Mouse (Mus musculus): ENCODE measurements around the gene Maf.

Gene Maf

DNA sequence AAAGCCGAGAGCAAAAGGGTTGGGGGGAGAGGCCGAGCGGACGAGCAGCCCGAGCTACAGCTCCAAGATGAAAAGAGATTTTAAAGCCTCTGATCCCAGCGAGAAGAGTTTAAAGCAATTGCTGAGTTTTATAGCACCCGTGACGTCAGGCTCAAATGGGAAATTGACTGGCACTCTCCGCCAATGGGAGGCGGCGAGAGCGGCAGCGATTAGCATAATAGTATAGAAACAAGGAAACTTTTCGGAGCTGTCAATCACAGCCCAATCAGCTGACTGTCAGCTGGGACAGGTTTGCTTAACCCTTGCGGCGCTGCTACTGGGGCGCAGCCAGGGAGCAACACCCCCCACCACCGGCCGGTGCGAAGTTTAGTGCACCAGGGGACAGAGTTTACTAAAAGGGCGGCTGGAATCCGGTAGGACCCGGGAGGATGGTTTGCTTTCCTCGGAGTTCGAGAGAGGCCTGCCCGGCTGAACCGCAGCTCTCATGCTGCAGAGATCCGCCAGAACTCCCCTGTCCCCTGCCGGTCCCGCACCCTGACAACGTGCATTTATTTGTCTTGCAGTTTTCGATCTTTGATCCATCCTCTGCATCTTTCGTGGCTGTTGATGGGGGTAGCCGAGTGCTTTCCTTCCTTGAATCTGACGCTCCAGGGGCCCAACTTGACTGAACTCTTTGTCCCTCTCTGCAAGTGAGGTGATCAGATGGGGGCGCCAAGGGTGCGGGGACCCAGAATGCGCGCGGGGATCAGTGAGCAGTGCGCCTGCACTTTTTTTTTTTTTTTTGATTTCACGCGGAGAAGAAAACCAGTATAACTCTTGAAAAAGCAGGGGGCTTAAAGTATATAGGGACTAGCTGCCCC, at the start of gene Maf:
Maf (minus strand) TSS at position 64 of the 860 bp plus-strand sequence.
- in situ Hi-C loops (cut with MboI, MseI), result loop anchor here (5.0 kb wide), 6 partner anchors 311 to 936 kb away; no protein-coding TSS in a partner anchor

GRCm38 (mm10) chr8:115756965-115757364, 49.4 kb upstream of the Maf start:
- in situ Hi-C loops (cut with MboI, MseI), result loop anchor here in 1 of 2 experiments (10.0 kb wide), 1 partner anchor 1922 kb away; no protein-coding TSS in a partner anchor

DNA sequence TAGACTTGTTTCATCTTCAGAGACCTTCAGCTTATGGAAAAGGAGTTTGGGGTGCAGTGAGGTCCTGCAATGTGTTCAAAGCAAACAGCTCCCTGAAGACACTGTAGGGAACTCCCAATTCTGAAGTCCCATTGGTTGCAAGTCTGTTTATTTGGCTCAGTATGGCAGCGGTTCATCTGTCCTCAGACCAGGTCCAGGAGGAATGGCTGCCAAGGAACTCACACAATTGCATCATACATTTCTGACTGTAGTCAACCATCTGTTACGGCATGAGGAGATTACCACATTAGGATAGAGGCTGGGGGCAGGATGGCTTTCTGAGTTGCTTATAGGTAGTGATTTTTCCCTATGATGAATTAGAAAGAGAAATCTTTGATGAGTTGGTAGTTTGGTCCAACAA, 48.4 kb upstream of the Maf start:
- in situ Hi-C loops (cut with MboI, MseI), result loop anchor here in 1 of 2 experiments (10.0 kb wide), 1 partner anchor 1921 kb away; no protein-coding TSS in a partner anchor

- in situ Hi-C loops (cut with MboI, MseI), result loop anchor here in 1 of 2 experiments (10.0 kb wide), 1 partner anchor 1920 kb away; no protein-coding TSS in a partner anchor
Observed at GRCm38 (mm10) chr8:115754694-115755093, 47.1 kb upstream of the Maf start.

DNA sequence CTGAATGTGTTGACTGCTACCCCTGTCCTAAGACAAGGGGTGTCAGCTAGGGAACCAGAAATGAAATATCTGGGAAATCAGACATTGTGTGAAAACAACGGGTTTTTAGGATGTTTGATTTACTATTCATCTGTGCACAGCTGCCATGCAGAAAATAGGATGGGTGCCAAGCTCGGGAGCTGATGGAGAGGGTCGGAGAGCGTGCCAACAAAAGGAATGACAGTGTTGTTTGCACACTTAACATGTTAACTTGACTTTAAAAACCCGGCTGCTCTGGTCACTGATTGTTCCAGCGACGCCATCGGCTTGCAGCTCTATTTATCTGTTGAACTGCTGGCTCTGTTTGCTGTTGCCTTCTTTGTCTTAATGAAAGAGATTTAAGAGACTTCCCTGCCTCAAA, 46.2 kb upstream of the Maf start:
- in situ Hi-C loops (cut with MboI, MseI), result loop anchor here in 1 of 2 experiments (10.0 kb wide), 1 partner anchor 1919 kb away; no protein-coding TSS in a partner anchor

- in situ Hi-C loops (cut with MboI, MseI), result no loop called here
Observed at GRCm38 (mm10) chr8:115747426-115747825, 39.8 kb upstream of the Maf start.

DNA sequence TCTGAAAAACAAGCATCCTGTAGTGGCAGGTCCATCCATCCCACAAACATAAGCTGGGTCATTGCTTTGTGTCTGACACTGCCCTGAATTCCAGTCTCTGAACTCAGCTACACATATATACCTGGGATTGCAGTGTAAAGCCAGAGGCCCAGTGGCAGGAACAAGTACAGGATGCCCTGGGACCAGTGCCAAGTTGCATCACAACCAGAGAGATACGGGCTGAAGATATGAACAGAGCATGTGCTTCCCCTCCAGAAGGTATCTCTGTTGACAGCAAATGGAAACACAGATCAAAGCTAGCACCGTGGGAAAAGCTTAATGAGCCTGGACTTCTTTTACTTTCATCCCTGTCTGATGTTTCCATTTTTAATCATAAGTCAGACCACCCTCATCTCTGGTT, 38.1 kb upstream of the Maf start:
- in situ Hi-C loops (cut with MboI, MseI), result no loop called here

GRCm38 (mm10) chr8:115743441-115743840, 35.8 kb upstream of the Maf start:
- in situ Hi-C loops (cut with MboI, MseI), result no loop called here

DNA sequence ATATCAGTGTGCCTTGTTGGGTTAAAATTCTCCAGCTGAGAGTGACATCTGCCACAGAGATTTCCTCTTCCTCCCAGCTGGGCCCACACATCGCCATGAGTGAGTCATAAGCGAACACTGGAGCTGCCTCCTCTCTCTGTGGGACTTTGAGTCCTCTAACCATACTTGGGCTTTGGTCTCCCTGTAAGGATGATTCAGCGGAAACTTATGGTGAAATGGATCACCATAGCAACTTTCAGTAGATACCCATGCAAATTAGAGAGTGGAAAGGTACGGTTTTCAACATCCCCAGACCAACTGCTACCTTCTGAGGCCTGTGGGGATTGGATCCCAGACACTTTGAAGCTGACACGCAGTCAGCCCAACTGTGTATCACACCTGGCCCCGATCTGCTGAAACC, 35.1 kb upstream of the Maf start:
- in situ Hi-C loops (cut with MboI, MseI), result no loop called here

- in situ Hi-C loops (cut with MboI, MseI), result no loop called here
Observed at GRCm38 (mm10) chr8:115741964-115742363, 34.4 kb upstream of the Maf start.

- in situ Hi-C loops (cut with MboI, MseI), result no loop called here
Observed at GRCm38 (mm10) chr8:115739756-115740155, 32.2 kb upstream of the Maf start.

DNA sequence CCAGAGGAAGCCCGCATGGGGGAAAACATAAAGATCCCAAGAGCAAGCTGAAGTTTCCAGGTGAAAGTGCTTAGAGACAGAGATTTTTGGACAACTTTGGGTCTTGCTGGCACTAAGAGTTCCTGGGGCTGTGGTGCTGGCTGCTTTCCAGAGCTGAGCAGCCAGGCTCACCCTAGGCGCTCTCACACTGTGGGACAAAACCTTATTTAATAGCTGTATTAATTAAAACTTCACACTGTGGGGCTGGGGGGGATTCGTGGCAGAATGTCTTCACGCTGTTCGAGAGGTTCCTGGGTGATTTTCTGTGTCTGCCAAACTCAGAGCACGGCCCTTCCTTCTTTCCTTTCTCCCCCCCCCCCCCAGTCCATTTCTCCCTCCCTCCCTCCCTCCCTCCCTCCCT, 24.8 kb upstream of the Maf start:
- in situ Hi-C loops (cut with MboI, MseI), result no loop called here

DNA sequence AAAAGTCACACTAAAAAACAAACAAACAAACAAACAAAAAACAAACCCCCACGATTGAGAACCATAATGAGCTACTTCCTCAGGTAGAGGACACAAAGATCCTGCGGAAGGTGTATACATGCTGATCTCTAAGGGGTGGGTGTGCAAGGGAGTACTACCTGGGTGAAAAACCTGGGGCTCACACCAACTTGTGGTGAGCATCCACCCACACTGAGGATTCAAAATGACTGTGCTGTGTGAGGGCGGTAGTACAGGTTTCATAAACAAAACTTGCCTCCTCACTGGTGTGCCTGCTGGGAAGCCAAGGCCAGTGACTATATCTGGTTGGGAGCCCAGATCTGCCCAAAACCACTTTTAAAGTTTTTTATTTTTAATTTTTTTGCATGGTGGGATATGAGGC, 19.2 kb upstream of the Maf start:
- in situ Hi-C loops (cut with MboI, MseI), result no loop called here

GRCm38 (mm10) chr8:115726231-115726630, 18.6 kb upstream of the Maf start:
- in situ Hi-C loops (cut with MboI, MseI), result no loop called here

DNA sequence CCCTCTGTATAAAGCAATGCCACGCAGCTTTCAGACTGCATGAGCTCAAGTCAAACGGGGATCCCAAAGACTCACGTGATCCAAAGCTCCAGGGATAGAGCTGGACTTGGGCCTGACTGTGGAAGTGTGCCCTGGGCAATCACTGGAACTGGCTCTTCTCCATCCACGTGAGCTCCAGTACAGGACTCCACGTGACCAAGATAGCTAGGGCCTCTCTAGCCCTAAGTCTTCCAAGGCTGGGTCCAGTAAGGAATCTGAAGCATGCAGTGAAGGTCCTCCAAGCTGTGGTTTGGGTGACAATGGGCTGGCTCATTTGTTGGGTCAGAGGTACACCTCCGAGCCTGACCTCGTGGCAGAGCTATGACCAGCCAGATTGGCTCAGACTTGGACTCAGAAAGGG, 11.5 kb upstream of the Maf start:
- in situ Hi-C loops (cut with MboI, MseI), result loop anchor here in 1 of 2 experiments (10.0 kb wide), 2 partner anchors 764 to 944 kb away; no protein-coding TSS in a partner anchor

DNA sequence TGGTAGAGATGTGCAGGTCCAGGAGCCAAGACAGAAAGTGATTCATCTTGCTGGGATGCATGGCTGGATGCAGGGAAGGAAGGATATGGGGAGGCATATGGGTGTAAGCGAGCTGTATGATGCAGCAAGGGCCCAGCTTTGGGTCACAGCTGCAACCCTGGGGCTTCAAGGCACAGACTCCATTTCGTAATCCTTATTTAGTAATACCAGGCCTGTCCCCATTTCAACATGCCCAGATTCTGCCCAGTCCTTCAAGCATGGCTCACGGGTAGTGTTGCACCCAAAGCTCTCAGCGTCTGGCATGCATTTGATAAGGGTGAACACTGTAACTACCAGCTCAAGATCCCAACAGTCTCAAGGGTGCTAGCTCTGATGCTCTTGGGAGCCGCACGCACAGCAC, 11.0 kb upstream of the Maf start:
- in situ Hi-C loops (cut with MboI, MseI), result loop anchor here in 1 of 2 experiments (10.0 kb wide), 2 partner anchors 764 to 944 kb away; no protein-coding TSS in a partner anchor

DNA sequence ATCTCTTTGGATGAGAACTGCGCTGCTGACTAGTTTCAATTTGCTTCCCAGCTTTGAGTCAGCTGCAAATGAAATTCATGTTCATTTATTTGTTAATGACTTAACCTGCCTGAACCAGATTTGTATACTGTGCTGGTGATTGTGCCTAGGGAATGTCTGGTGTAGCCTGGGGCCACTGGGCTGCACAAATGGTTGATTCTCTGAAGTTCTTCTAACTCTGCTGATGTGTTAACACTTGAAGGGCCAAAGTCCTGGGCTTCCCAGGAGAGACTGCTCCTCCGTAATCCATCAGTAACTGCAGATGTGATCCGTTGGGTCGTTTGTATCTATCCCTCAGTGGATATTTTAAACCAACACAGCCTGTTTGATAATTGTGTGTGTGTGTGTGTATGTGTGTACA, 7.7 kb upstream of the Maf start:
- in situ Hi-C loops (cut with MboI, MseI), result loop anchor here in 1 of 2 experiments (10.0 kb wide), 2 partner anchors 760 to 940 kb away; no protein-coding TSS in a partner anchor

DNA sequence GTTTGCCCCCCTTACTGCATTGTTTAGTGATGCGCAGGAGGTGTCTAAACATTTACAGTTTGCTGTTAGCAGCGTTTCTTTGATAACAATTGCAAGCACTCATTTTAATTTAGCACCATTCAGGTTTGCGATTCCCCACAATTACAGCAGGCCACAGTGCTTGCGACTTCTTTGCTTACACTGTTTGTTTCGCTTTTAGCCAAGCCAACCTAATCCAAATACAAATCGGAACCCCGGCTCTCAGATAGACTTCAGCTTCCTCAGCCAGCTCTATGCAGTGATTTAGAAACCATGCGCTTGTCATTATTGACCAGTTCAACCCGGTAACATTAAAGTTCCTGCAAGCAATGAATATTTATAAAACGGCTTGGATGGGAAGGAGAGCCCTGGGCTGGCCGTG, 3.5 kb upstream of the Maf start:
- in situ Hi-C loops (cut with MboI, MseI), result loop anchor here in 1 of 2 experiments (10.0 kb wide), 2 partner anchors 756 to 936 kb away; no protein-coding TSS in a partner anchor

DNA sequence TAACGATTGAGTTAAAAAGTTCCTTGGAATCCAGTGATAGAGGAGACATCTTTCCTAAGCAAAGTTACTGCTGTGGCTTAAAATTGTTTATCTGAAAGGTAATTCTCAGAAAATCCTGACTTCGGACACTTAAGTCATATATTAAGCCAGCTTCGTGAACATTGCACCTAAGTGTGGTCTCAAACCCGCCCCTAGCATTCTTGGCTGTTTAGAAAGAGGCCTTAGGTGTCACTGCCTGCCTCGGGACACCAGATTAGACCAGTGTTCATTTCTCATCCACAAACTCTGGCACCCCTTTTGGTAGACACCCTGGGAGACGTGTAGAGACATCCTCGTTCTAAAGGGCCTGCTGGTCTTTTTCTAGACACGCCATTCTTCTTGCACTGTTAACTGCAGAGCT, 2.3 kb upstream of the Maf start:
- in situ Hi-C loops (cut with MboI, MseI), result loop anchor here (5.0 to 10.0 kb wide), 8 partner anchors 313 to 938 kb away; no protein-coding TSS in a partner anchor

GRCm38 (mm10) chr8:115708936-115709780, 1.6 kb upstream of the Maf start:
- in situ Hi-C loops (cut with MboI, MseI), result loop anchor here (5.0 kb wide), 6 partner anchors 312 to 937 kb away; no protein-coding TSS in a partner anchor
